Mouse (Mus musculus): ENCODE data around the gene Zfp189. TPM values are rescaled to one million over a fixed set of nuclear protein-coding genes. Genes with fewer than 3 reads are reported as not detected.
A peak's percentile ranks its signal among the peaks of the same experiment; 100 is the strongest.
"Not testable (repeated sequence)": the region's sequence is repeated elsewhere in the genome, so short reads cannot be mapped to it uniquely, and the experiment has no call there.

Zfp189 gene
- polyA plus RNA-seq, 1 experiment from 2014 or later: 7.0 TPM

DNA sequence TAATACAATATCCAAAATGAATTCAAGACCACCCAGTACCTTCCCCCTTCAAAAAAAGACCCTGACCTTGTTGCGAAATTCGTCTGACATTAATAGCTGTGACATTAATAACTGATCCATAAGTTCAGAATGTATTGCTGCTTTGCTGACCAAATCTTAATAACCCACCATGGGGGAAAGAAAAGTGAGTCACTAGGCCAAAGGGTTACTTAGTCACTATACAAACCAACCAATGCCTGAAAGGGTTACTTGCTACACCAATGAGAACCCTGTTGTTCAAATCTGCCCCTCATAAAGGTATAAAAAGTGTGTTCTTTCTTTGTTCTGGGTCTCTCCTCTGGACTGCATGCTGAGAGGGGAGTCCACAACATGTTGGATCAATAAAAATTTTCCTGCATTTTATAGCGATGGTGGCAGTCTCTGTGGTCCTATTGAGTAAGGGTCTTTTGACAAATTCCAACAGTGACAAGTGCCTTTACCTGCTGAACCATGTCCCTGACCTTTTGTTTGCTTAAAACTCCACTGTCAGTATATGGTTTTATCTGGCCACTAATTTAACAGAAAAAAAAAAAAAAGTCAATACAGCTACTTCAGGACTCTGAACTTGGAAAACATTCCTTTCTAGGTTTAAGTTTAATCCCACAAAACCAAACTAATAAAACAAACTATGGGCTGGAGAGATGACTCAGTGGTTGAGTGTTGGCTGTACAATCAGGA, 34.9 kb upstream of the Zfp189 start:
- 80% methylated on average over 3 of the region's 3 CpGs for WGBS
- H3K9me3 ChIP-seq (replicated peaks; ENCODE audit: control insufficient read depth, low read length); H3K36me3 ChIP-seq (ENCODE audit: control insufficient read depth, insufficient read depth); H3K4me3 ChIP-seq (ENCODE audit: low read length); H3K27ac ChIP-seq (ENCODE audit: low read length); H3K4me1 ChIP-seq (ENCODE audit: control insufficient read depth, insufficient read depth, low read length); H3K27me3 ChIP-seq (ENCODE audit: control insufficient read depth, insufficient read depth, low read length); ATAC-seq (replicated peaks; ENCODE audit: extremely low read depth, insufficient read depth, low FRiP score); H3K9ac ChIP-seq (ENCODE audit: low read length); H3K4me2 ChIP-seq (ENCODE audit: low read depth, low read length): not testable (repeated sequence)

DNA sequence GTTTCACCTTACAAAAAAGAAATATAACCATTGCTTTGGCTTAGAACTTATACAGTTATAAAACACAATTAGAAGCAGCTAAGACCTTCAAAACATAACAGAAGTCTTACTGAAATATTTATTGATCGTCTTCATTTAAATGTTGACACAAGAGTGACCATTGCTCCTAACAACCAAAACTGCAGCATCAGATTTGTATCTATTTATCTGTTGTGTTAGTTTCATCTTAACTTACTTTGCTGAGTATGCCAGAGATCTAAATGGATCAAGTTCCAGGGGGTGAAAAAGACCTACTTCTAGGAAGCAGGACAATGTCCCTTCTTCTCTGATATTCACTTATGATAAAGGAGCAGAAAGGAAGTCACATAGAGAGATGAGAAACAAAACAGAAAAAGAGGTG, 17.4 kb upstream of the Zfp189 start:
- H3K4me3 ChIP-seq (ENCODE audit: low read length): no peak overlapping the region
- H3K9ac ChIP-seq (ENCODE audit: low read length): no peak overlapping the region
- H3K4me2 ChIP-seq (ENCODE audit: low read depth, low read length): no peak overlapping the region
- no peaks in the 10 kb centered on the region for H3K4me1 ChIP-seq (ENCODE audit: control insufficient read depth, insufficient read depth, low read length)
- H3K9me3 ChIP-seq (replicated peaks; ENCODE audit: control insufficient read depth, low read length): no peaks in the 10 kb centered on the region
- no peak for ATAC-seq (replicated peaks; ENCODE audit: extremely low read depth, insufficient read depth, low FRiP score)
- H3K36me3 ChIP-seq (ENCODE audit: control insufficient read depth, insufficient read depth): no peaks in the 10 kb centered on the region
- WGBS: 78% methylated on average over 1 of the region's 1 CpGs
- H3K27ac ChIP-seq (ENCODE audit: low read length): no peak overlapping the region
- no peaks in the 10 kb centered on the region for H3K27me3 ChIP-seq (ENCODE audit: control insufficient read depth, insufficient read depth, low read length)

DNA sequence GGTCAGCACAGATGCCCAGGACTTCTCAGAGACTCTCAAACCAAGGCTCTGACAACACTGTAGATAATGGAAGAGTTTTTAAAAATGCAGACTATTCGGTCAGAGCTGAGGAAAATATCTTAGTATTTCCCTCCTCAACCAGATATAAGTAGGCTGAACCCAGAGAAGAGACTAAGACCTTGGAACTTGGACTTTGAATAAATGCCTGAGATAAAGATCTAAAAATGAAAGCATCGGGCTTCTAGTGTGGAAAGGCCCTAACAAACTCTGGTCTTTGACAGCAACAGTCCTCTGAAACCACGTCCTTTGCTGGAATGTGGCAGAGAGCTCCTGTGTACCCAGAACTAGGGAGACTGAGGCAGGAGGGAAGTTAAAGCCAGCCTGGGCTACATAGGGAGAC, 14.6 kb upstream of the Zfp189 start, which contains the start of gene Baat:
Gene Baat, minus strand, starts transcription at position 172 of the 400 bp plus-strand sequence.
- Histone ChIP-seq H3K4me1 (ENCODE audit: control insufficient read depth, insufficient read depth, low read length) (no peaks in the 10 kb centered on the region), H3K36me3 (ENCODE audit: control insufficient read depth, insufficient read depth) (no peaks in the 10 kb centered on the region), H3K4me2 (ENCODE audit: low read depth, low read length) (no peak within 1 kb of the TSS), H3K27me3 (ENCODE audit: control insufficient read depth, insufficient read depth, low read length) (no peaks in the 10 kb centered on the region), H3K9me3 (replicated peaks; ENCODE audit: control insufficient read depth, low read length) (no peaks in the 10 kb centered on the region), H3K27ac (ENCODE audit: low read length) (no peak within 1 kb of the TSS), H3K9ac (ENCODE audit: low read length) (no peak within 1 kb of the TSS), H3K4me3 (ENCODE audit: low read length) (no peak within 1 kb of the TSS)
- no peak for ATAC-seq (replicated peaks; ENCODE audit: extremely low read depth, insufficient read depth, low FRiP score)
- 47% methylated on average over 3 of the region's 3 CpGs for WGBS

DNA sequence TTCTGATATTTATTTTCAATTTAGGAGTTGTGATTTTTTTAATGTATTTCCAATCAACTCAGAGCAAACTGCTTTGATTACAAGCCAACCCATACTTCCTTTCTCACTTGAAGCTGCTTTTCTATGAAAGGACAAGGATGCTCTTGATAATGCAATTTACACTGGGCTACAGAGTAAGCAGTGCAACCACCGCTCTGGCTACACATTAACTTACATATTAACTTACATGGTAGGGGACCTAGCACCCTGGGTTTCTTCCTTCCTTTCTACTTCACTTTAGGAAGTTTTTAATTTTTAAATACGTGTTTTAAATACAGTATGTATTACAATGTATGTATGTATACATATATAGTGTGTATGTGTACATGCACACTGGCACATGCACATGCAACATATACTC, 11.8 kb upstream of the Zfp189 start:
- Histone ChIP-seq H3K4me2 (ENCODE audit: low read depth, low read length) (no peak overlapping the region), H3K9ac (ENCODE audit: low read length) (no peak overlapping the region), H3K27me3 (ENCODE audit: control insufficient read depth, insufficient read depth, low read length) (no peaks in the 10 kb centered on the region), H3K4me3 (ENCODE audit: low read length) (no peak overlapping the region), H3K27ac (ENCODE audit: low read length) (no peak overlapping the region), H3K4me1 (ENCODE audit: control insufficient read depth, insufficient read depth, low read length) (no peaks in the 10 kb centered on the region), H3K36me3 (ENCODE audit: control insufficient read depth, insufficient read depth) (peaks cover 9% of the 10 kb centered on the region), H3K9me3 (replicated peaks; ENCODE audit: control insufficient read depth, low read length) (no peaks in the 10 kb centered on the region)
- 90% methylated on average over 2 of the region's 2 CpGs for WGBS
- ATAC-seq (replicated peaks; ENCODE audit: extremely low read depth, insufficient read depth, low FRiP score): no peak

DNA sequence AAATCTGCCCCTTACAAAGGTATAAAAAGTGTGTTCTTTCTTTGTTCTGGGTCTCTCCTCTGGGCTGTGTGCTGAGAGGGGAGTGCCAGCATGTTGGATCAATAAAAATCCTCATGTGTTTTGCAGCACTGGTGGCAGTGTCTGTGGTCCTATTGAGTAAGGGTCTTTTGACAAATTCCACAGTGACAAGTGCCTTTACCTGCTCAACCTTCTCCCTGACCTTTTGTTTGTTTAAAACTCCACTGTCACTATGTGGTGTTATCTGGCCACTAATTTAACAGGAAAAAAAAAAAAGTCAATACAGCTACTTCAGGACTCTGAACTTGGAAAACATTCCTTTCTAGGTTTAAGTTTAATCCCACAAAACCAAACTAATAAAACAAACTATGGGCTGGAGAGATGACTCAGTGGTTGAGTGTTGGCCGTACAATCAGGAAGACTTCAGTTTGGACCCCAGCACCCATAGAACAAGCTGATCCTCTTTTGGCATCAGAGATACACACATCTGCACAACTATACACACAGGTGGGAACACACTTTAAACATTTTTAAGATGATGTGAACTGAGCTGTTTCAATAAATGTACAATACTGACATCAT, 10.6 kb upstream of the Zfp189 start:
- not testable (repeated sequence) for H3K4me2 ChIP-seq (ENCODE audit: low read depth, low read length); H3K27ac ChIP-seq (ENCODE audit: low read length); H3K9me3 ChIP-seq (replicated peaks; ENCODE audit: control insufficient read depth, low read length); H3K9ac ChIP-seq (ENCODE audit: low read length); H3K4me3 ChIP-seq (ENCODE audit: low read length); ATAC-seq (replicated peaks; ENCODE audit: extremely low read depth, insufficient read depth, low FRiP score); H3K4me1 ChIP-seq (ENCODE audit: control insufficient read depth, insufficient read depth, low read length); H3K27me3 ChIP-seq (ENCODE audit: control insufficient read depth, insufficient read depth, low read length)
- 80% methylated on average over 1 of the region's 1 CpGs for WGBS
- peaks cover 11% of the 10 kb centered on the region for H3K36me3 ChIP-seq (ENCODE audit: control insufficient read depth, insufficient read depth)

DNA sequence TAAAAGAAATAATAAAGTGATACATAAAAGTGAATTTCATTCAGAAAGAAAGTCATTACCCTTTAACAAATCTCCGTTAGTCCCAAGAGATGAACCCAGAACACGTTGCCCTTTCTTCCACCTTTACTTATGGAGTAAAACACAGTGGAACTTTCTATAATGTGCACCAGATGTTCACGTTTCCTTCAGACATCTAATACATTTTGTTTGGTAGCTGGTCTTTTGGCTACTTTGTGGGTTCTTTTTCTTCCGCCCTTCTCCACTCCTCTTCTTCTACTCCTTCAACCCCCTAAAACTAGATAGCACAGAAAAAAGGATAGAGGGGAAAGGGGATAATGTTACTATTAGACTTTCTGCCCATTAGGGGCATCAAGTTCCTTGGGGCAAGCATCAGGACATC, 8.3 kb upstream of the Zfp189 start:
- Histone ChIP-seq H3K9ac (ENCODE audit: low read length) (no peak overlapping the region), H3K27ac (ENCODE audit: low read length) (no peak overlapping the region), H3K27me3 (ENCODE audit: control insufficient read depth, insufficient read depth, low read length) (no peaks in the 10 kb centered on the region), H3K4me2 (ENCODE audit: low read depth, low read length) (no peak overlapping the region), H3K4me3 (ENCODE audit: low read length) (no peak overlapping the region), H3K9me3 (replicated peaks; ENCODE audit: control insufficient read depth, low read length) (no peaks in the 10 kb centered on the region), H3K4me1 (ENCODE audit: control insufficient read depth, insufficient read depth, low read length) (no peaks in the 10 kb centered on the region), H3K36me3 (ENCODE audit: control insufficient read depth, insufficient read depth) (peaks cover 11% of the 10 kb centered on the region)
- ATAC-seq (replicated peaks; ENCODE audit: extremely low read depth, insufficient read depth, low FRiP score): no peak
- 90% methylated on average over 4 of the region's 4 CpGs for WGBS

DNA sequence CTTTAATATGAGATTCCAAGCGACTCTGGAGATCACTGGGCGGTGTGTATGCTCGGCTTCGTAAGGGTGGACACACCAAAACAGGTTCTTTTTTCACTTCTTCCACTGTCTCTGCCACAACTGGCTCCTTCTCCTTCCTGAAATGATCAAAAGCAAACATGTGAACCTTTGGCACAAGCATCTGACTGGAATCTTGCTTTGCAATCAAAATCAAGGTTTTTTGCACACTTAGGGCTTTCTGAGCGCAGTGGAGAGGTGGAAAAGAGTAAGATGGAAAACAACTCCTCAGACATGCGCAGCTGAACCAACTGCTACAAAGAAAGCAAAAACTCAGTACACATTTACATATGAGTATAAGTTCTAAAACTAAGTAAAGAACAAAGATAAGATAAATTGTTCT, 6.5 kb upstream of the Zfp189 start:
- Histone ChIP-seq H3K9me3 (replicated peaks; ENCODE audit: control insufficient read depth, low read length) (no peaks in the 10 kb centered on the region), H3K27ac (ENCODE audit: low read length) (no peak overlapping the region)
- no peak for ATAC-seq (replicated peaks; ENCODE audit: extremely low read depth, insufficient read depth, low FRiP score)

DNA sequence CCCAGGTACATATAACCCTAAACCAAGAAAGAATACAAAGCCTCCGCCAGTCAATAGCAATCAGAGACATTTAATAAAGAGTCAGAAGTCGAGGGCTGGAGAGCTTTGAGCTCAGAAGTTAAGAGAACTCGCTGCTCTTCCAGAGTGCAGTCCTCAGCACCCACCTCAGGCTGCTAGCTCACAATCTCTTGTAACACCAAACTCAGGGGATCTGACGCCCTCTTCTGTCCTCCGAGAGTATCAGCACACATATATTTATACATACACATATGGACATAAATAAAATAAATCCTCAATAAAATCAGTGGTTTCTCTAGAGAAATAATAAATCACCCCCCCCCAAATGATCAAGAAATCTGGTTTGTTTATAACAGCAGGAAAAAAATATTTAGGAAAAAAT, 1.5 kb upstream of the Zfp189 start:
- Histone ChIP-seq H3K9ac (ENCODE audit: low read length) (no peak overlapping the region), H3K4me1 (ENCODE audit: control insufficient read depth, insufficient read depth, low read length) (peaks cover 7% of the 10 kb centered on the region), H3K9me3 (replicated peaks; ENCODE audit: control insufficient read depth, low read length) (no peaks in the 10 kb centered on the region), H3K36me3 (ENCODE audit: control insufficient read depth, insufficient read depth) (peaks cover 12% of the 10 kb centered on the region), H3K4me3 (ENCODE audit: low read length) (no peak overlapping the region), H3K4me2 (ENCODE audit: low read depth, low read length) (peak overlapping the region; percentile 17; the same call in 1 of the 2 replicates), H3K27me3 (ENCODE audit: control insufficient read depth, insufficient read depth, low read length) (no peaks in the 10 kb centered on the region), H3K27ac (ENCODE audit: low read length) (no peak overlapping the region)
- no peak for ATAC-seq (replicated peaks; ENCODE audit: extremely low read depth, insufficient read depth, low FRiP score)
- 80% methylated on average over 5 of the region's 5 CpGs for WGBS

More for the DNA sequence above, 6.5 kb upstream of the Zfp189 start:
- Histone ChIP-seq H3K4me3 (ENCODE audit: low read length) (no peak overlapping the region), H3K4me1 (ENCODE audit: control insufficient read depth, insufficient read depth, low read length) (peaks cover 2% of the 10 kb centered on the region; the same call in 1 of the 2 replicates), H3K4me2 (ENCODE audit: low read depth, low read length) (no peak overlapping the region), H3K27me3 (ENCODE audit: control insufficient read depth, insufficient read depth, low read length) (no peaks in the 10 kb centered on the region), H3K36me3 (ENCODE audit: control insufficient read depth, insufficient read depth) (peaks cover 11% of the 10 kb centered on the region), H3K9ac (ENCODE audit: low read length) (no peak overlapping the region)
- WGBS: 94% methylated on average over 6 of the region's 6 CpGs

DNA sequence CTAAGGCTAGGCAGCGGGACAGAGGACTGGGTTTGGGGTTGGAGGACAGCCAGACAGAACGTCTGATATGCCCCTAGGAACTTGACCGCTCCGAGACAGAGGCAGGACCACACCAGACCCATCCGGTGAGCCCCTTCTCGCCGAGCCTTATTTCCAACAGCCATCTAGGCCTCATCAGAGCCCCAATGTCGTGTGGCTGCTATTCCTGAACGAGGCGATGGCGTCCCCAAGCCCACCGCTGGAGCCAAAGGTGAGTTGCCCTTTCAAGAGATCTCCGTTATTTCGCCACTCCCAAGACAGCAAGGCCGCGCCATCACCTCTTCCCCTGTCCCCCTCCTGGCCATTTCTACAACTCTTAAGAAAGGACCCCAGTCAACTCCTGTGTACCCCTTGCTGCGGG, 370 bp downstream of the Zfp189 start:
- H3K27me3 ChIP-seq (ENCODE audit: control insufficient read depth, insufficient read depth, low read length): no peaks in the 10 kb centered on the region
- H3K4me3 ChIP-seq (ENCODE audit: low read length): peak overlapping the region; percentile 69
- H3K4me1 ChIP-seq (ENCODE audit: control insufficient read depth, insufficient read depth, low read length): peaks cover 7% of the 10 kb centered on the region
- WGBS: under 1% methylated on average over 17 of the region's 17 CpGs
- peak overlapping the region; percentile 15 for H3K27ac ChIP-seq (ENCODE audit: low read length)
- peak; percentile 56 for ATAC-seq (replicated peaks; ENCODE audit: extremely low read depth, insufficient read depth, low FRiP score)
- H3K9ac ChIP-seq (ENCODE audit: low read length): peak overlapping the region; percentile 86
- H3K36me3 ChIP-seq (ENCODE audit: control insufficient read depth, insufficient read depth): peaks cover 23% of the 10 kb centered on the region
- no peaks in the 10 kb centered on the region for H3K9me3 ChIP-seq (replicated peaks; ENCODE audit: control insufficient read depth, low read length)
- peak overlapping the region; percentile 85 for H3K4me2 ChIP-seq (ENCODE audit: low read depth, low read length)
